Mouse (Mus musculus): ENCODE measurements around the gene Tspan3.

- TF ChIP-seq CTCF (IDR thresholded peaks at IDR 0.05; ENCODE audit: borderline replicate concordance, extremely low read depth, insufficient read depth, insufficient read length) (no peak), POLR2A (IDR thresholded peaks at IDR 0.05; ENCODE audit: borderline replicate concordance, extremely low read depth, insufficient read depth, insufficient read length, poor library complexity, severe bottlenecking) (no peak)
These were observed 67.5 kb downstream of the Tspan3 start for GRCm38 (mm10) chr9:56097584-56098298.

Data from brain, embryonic 14.5 days (tissue).